Mouse (Mus musculus) mature B cell (primary cell): ENCODE measurements around the gene Pirb.
"Not testable (repeated sequence)": the region's sequence is repeated elsewhere in the genome, so short reads cannot be mapped to it uniquely, and the experiment has no call there.

ENCODE experiments used
- in situ Hi-C: fragments of 300-500 bp; cut with MboI; formaldehyde crosslinking; loops from 2 replicates; pipeline ENCODE4 v1.14.3; 2019

Pirb gene

DNA sequence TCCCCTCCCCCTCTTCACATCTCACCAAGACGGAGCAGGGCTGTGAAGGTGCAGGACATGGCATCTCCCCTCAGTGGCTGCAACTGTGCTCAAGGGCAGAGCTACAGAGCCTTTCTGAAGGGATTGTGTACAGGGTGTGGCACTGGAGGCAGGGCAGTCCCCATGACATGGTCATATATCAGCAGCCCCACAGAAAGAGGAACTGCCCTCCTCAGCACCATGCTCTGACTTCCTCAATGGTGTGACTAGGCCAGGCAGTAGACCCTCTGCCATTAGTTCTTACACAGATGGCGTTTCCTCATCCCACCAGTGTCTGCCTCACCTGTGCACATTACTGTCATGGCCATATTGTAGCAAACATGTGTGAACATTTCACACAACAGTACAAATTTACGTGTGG, at the start of gene Pirb:
TSS of gene Pirb (minus strand) at position 124 of the 400 bp plus-strand sequence.
- in situ Hi-C loops, result not testable (repeated sequence)

DNA sequence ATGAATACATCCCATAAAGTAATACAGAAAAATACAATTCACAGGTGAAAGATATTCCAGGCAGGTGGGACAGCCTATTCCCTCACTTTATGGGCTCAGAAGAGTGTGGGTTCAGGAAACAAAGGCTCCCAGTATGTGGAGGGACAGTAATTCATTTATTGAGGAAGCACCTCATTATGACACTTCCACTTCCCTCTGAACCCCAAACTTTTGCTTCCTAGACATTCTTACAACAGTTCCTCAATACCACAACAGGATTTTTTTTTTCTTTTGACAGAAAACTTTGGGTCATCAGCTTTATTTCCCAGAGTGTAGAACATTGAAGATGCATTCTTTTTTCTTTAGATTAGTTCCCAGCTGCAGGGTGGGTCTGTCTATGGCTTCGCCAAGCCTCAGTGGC, 12.5 kb upstream of the Pirb start:
- in situ Hi-C loops, result not testable (repeated sequence)

DNA sequence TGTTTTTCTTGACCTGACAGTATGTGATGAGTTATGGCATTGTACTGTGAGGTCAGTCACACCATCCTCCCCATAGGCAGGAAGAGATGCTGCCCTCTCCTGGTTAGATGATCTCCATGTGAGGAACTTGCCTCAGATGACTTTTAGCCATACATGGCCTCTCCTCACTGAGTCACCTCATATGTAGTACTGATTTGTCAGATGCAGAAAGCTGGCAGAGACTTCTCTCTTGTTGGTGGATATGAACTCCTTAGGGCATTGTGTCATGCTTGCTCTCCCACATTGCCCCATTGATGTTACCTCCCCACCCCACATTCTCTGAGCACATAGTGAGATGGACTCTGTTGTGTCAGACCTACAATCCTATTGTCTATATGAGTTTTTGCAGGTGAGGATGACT, 5.3 kb upstream of the Pirb start:
- in situ Hi-C loops, result not testable (repeated sequence)

DNA sequence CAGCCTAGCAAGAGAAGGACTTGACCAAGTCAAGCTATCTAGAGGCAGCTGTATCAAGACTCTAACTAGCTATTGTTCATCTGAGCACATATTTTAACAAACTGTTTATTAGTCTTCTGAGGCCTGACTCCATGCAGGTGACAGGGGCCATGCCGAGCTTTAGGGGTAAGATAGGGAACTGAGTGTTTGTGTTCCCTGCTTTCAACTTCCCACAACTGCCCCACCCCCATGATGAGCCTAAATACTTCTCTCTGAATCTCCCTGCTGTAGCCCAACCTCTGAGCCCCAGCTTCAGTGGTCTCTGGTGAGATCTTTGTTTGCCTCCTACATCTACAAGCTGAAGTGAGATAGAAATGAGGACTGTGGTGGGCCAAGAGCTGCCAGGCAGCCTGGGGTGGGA, 4.9 kb downstream of the Pirb start:
- in situ Hi-C loops, result no loop called here

DNA sequence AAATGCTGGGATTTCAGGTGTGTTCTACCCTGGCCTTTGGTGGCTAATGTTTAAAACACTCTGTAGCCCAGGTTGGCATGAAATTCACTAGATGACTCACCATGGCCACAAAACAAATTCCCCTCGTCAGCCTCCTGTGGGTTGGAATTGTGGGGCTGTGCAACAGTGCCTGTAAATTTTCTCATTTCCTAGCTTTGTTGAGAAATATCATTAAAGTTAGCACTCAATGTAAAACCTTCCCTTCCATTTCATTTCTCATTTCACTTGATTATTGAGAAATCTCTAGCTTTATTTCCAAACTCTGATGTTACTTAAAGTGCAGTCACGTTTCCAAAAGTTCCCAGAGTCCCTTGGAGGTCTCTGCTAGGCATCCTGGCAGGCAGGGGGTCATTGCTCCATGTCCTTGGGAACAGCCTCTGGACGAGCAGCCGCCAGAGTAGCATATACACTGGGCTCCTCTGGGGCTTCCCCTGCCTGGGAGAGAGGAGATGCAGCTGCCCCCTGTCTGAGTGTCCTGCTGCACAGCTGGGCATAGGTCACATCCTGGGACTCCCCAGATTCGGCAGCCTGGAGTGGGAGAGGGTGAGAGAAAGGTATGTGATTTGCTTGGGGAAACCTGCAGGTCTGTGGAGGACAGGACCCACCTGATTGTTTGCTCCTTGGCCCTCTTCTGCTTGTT, 7.8 kb downstream of the Pirb start:
- in situ Hi-C loops, result no loop called here

DNA sequence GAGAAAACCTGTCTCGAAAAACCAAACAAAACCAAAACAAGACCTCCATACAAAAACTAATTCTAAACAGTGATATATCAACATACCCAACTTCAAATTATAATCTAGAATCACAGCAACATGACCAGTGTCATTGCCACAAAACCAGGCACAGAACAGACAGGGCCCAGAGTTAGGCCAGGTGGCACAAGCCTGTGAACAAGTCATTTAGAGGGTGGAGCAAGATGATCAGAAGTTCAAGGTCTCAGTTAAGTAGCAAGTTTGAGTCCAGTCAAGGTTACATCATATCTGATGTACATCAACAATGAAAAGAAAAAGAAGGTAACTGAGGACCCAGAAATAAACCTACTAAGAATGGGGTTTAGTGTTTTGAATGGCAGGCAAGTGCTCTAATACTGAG, 11.2 kb downstream of the Pirb start:
- in situ Hi-C loops, result no loop called here

DNA sequence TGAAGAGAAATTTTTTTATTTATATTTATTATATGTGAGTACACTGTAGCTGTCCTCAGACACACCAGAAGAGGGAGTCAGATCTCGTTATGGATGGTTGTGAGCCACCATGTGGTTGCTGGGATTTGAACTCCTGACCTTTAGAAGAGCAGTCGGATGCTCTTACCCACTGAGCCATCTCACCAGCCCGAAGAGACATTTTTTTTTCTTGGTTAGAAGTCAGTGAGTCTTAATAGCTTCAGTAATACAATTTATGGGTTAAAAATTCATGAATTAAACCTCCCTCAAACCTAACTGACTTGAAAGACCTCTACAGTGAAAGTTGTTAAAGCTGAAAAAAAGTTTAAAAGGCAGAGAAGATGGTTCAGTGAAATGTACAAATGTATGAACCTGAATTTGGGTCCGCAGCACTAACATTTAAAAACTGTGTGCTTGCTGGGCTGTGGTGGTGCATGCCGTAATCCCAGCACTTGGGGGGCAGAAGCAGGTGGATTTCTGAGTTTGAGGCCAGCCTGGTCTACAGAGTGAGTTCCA, 11.7 kb downstream of the Pirb start:
- in situ Hi-C loops, result not testable (repeated sequence)

DNA sequence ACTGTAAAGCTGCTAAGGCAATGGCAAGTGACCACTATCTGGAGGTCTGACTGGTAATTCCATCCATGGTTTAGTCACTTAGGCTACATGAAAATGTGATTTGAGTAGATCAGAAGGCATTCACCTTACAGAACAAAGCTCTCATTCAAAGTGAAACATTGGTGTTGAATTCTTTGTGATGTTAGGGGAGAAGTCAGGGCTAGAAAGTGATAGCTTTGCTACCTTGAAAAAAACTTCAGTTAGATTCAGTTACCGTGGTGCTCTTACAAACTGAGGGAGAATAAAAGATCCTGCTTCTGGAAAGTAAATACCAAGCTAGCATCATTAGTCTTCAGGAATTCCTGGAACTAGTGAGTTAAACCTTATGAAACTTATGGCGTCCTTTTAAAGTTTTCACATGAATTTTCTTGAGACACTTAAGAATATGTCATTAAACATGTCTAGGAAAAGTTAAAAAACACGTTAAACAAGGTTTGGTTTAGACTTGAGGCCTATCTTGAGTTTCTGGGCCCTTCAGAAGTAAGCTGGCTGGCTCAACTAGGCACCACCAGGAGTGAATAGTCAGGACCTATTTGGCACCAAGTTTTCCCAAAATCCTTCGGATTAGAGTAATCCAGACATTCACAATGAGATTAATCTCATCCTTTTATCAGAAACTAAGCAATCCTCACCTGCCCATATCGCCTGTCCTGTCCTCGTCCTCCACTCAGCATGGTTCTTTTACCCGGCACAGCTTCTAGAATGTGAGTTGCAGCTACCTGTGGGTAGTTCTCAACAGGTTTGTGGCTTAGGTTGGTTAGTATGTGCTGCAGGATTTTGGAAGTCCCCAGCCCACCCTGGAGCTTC, 12.4 kb downstream of the Pirb start:
- in situ Hi-C loops, result no loop called here

DNA sequence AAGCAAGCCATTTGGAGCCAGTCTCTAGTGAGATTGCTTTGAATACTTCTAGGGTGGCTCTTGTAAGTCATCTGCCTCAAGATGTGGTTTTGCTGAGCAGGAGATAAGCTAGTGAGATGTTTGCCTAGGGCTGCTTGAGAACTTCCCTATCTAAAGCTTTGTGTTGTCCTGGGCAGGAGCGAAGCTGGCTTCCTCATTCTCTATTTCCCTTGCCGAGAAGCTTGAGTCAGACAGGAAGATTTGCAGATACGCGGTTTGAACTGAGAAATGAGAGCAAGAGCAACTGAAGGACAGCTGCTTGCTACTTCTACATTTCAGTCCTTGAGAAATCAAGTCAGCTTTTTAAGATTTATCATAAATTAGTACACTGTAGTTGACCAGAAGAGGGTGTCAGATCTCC, 13.2 kb downstream of the Pirb start:
- in situ Hi-C loops, result no loop called here

DNA sequence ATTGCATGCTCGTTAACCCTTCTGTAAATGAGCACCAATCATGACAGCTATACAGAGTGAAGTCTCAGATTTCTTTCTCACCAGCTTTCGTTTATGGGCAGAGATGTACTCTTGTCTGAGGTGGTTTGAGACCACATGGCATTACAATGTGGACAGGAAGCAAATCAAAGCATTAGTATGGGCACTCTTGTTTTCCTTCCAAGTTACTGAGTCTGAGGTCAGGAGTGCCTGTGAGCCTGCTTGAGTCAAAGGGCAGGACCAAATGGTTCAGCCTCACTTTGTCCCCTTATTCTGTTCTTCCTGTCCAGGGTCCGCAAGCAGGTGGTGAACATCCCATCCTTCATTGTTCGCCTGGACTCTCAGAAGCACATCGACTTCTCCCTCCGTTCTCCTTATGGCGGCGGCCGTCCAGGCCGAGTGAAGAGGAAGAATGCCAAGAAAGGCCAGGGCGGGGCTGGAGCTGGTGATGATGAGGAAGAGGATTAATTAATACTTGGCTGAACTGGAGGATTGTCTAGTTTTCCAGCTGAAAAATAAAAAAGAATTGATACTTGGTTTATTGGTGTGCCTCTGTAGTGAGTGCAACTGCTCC, 13.8 kb downstream of the Pirb start:
- in situ Hi-C loops, result no loop called here

DNA sequence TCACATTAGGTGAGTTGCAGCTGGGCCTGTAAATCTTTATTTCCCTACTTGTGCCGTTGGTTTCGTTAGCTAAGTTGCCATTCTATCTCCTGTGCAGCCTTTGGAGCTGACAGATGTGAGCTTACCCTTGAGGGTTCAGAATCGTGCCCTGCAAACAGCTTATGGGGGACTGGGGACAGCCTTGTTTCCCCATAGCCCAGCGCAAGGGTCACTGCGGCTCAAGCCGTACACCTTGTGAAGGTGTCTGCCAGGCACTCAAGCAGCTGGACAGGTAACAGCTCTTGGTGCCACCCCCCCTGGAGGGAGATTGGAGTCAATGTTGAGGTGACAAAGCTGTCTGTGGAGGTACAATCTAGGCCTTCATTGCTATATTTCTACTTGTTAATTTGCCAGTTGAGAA, 14.3 kb downstream of the Pirb start:
- in situ Hi-C loops, result no loop called here

DNA sequence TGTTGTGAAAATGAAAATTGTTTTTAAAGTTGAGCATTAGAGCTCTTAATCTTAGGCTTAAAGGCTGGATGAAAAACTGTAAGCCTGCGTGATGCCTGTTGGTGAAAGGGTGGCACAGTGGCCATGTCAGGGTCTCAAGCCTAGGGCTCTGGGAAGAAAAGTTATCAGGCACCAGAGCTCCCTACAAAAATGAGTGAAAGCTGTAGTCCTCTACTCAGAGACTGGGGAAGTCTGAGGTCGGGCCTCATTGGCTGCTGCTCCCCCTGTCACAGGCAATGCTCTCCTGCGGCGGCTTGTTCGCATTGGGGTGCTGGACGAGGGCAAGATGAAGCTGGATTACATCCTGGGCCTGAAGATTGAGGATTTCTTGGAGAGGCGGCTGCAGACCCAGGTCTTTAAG, 14.7 kb downstream of the Pirb start:
- in situ Hi-C loops, result not testable (repeated sequence)

DNA sequence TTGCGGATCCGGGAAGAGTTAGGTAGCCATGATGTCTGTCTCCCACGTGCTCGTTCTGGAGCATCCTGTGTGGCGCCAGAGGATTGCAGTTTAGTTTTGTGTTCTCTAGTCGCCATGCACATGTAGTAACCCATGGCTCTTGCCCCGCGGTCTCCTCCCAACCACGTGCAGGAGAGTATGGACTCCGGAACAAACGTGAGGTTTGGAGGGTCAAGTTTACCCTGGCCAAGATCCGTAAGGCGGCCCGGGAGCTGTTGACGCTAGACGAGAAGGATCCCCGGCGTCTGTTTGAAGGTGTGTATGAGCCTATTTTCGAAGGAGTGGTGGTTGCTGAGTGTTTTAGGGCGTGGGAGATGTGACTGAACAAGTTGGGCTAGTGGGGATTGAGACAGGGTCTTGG, 15.7 kb downstream of the Pirb start:
- in situ Hi-C loops, result no loop called here

DNA sequence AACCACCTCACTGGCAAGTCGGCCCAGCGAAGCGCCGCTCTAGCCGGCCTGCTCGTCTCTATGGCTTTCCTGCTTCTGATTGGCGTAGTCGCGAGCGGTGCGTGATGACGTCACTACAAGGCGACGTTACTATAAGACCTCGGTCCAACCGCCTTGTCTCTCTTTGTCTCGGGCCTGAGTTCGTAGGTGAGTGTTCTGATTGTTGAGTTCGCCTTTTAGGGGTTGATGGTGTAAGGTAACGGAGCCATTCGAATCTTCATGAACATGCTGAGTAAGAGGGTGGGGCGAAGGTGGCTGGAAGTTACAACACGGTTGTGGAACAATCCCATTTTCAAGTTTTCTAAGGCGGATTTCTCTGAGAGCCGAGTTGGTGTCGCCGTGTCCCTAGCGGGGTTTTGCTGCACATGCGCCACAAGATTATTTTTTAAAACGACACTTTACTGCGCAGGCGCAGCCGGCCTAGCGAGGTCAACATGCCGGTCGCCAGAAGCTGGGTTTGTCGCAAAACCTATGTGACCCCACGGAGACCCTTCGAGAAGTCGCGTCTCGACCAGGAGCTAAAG, 16.2 kb downstream of the Pirb start, which contains the start of gene Rps9:
TSS of gene Rps9 (plus strand) at position 115 of the 563 bp plus-strand sequence.
- in situ Hi-C loops, result no loop called here

DNA sequence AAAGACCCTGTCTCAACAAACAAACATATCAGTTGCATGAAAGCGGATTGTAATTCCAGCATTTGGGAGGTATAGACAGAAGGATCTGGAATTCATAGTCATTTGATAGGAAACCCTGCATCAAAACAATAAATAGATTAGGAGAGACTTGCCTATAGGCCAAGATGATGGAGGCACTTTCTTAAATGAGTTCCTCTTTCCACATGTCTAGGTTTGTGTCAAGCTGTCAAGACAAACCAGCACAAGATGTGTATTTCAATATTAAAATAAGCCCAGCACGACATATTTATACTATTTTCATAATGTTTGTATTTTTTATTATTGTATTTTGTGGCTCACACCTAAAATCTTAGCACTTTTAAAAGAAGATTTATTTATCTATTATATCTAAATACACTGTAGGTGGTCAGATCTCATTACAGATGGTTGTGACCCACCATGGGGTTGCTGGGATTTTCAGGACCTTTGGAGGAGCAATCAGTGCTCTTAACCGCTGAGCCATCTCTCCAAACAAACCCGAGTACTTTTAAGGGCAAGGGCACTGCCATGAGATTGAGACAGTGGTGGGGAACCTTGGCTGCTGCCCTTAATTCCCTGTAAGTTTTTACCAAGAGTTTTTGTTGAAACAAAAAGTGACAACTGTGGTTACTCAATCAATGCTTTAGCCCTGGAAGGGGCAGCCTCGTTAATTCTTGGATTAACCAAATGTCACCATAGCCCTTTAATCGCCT, 16.9 kb downstream of the Pirb start:
- in situ Hi-C loops, result no loop called here

DNA sequence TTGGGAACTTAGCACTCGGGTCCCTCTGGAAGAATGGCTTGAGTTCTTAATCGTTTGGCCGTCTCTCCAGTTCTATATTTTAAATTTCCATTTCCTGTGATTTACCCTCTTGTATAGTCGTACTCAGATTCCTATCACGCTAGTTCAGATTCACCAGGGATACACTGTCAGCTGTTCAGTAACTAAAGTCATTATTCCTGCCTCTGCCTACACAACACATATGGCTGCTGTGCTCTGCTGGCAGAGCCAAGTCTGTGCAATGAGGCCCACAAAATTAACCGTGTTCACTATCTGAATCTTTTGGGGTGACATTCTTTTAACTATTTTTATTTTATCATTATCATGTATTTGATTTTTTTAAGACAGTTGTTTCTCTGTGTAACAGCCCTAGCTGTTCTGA, 21.7 kb downstream of the Pirb start:
- in situ Hi-C loops, result no loop called here

DNA sequence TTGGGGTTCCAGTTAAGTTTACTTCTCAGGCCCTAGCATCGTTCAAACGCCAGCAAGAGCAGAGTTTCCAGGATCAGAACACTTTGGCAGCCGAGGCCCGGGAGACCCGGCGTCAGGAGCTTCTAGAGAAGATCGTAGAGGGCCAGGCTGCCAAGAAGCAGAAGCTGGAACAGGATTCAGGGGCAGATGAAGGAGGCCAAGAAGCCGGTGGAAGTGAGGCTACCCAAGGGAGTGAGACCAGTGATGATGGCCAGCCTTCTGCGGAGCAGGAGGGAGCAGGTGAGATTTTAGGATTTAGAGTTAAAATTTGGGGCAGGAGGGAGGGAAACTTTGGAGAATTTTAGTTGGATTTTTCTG, 25.3 kb downstream of the Pirb start:
- in situ Hi-C loops, result not testable (repeated sequence)

DNA sequence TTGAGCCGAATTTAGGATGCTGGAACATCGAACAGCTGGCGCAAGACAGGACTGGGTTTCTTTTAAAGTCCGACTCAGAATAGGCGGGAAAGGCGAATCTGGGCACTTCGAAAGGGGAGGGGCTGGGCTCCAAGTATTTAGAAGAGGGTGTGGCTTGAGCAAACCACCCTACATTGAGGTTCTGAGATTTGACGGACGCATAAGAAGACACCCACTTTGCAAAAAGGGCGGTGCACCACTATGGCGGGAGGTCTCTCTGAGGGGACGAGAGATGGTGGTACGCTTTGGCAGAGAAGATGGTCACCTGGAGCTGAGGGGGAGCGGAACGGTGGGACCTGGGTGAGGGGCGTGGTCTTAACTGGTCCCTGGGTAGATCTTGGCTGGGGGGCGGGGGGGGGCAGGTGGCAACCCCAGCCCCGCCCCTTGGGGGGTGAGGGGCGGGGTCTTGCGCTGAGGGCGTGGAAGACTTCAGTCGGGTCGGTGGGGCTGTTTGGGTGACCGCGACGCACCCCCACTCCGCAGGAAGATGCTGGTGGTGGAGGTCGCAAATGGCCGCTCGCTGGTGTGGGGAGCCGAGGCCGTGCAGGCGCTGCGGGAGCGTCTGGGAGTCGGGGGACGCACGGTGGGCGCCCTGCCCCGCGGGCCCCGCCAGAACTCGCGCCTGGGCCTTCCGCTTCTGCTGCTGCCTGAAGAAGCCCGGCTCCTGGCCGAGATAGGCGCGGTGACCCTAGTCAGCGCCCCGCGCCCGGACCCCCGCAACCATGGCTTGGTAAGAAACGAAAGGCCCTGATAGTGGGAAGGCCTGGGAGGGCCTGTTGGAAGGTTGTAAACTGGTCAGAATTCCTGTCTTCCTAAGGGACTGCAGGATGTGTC, 25.9 kb downstream of the Pirb start:
- in situ Hi-C loops, result no loop called here

DNA sequence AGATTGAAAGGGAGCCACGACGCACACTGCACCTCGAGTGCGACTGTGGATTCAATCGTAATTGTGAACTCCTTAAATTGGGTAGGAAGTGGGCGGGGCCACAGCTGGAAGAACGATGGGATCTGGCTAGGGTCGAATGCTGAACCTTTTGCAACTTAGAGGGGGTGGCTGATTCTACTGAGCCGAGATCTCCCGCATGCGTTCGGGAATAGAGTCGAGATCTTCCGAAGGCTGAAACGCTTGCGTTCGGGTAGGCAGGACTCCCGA, 26.4 kb downstream of the Pirb start:
- in situ Hi-C loops, result no loop called here

DNA sequence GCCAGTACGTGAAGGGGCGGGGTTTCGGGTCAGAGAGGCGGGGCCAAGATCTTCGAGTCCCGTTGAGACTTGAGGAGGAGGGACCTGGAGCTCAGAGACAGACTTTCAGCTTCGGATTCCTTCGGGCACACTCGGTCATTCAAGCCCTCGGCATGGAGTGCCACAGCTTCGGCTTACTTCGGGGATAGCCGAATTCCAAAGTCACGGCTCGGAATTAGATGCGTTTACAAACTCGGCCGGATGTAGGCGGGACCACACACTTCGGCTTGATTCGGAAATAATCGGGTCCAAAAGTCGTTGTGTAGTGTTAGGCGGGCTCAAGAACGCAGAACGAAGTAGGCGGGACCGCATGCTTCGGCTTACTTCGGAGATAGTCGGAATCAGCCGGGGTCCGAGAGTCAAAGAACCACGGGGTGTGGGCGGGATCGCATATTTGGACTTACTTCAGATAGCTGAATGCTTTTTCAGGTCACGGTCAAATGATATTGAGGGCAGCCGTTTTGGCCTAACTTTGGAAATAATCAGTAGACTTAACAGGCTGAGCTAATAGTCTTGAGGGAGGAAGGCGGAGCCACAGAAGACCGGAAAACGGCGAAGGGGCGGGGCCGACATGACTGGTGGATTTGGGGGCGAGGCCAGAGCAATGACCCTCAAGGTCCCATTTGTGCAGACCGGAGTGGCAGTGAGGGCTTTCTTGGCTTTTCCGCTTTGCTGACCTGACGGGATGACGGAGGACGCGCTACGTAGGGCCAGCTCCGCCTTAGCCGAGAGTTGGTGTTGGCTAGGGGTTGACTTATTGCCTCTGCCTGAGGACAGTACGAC, 27.0 kb downstream of the Pirb start, which contains the start of gene Mboat7:
TSS of gene Mboat7 (minus strand) at position 537 of the 822 bp plus-strand sequence.
- in situ Hi-C loops, result no loop called here
